Mouse (Mus musculus) liver, adult (tissue): ENCODE measurements around the gene Cdx2.

Experiments
- GATA4 ChIP-seq: IDR thresholded peaks from 2 replicates; pipeline ENCODE4 v1.6.1; 2014; ENCODE audit warnings: mild to moderate bottlenecking, low read length; ENCODE audit not compliant: insufficient replicate concordance

Gene Cdx2

GRCm38 (mm10) chr5:147261899-147262541 is 45.0 kb downstream of the Cdx2 start:
- no peak for TF ChIP-seq GATA4

- no peak for TF ChIP-seq GATA4
Observed at GRCm38 (mm10) chr5:147260778-147261177, 46.3 kb downstream of the Cdx2 start.

GRCm38 (mm10) chr5:147260189-147260588 is 46.9 kb downstream of the Cdx2 start:
- TF ChIP-seq GATA4: no peak
